Mouse (Mus musculus) heart, adult 2 months (tissue): ENCODE results near the gene Smok3b. TPM values are rescaled to one million over a fixed set of nuclear protein-coding genes. Genes with fewer than 3 reads are reported as not detected.

ENCODE experiments used
- DNase-seq, 2 experiments: peaks; one replicate each; pipeline ENCODE4 v3.0.0; 2021
- H3K27ac ChIP-seq: fragments of 200-600 bp; 2 replicates; pipeline ENCODE4 v1.8.1; 2022
- H3K27me3 ChIP-seq: fragments of 200-500 bp; 2 replicates; pipeline ENCODE4 v1.6.1; 2012; ENCODE audit warnings: mild to moderate bottlenecking, low read length, inconsistent platforms, mixed read lengths; ENCODE audit not compliant: control insufficient read depth, insufficient read depth
- H3K36me3 ChIP-seq: fragments of 200-500 bp; 2 replicates; pipeline ENCODE4 v1.6.1; 2012; ENCODE audit warnings: low read length, inconsistent platforms; ENCODE audit not compliant: control insufficient read depth, insufficient read depth
- H3K4me1 ChIP-seq: fragments of 200-500 bp; 2 replicates; pipeline ENCODE4 v1.6.1; 2011; ENCODE audit warnings: low read length; ENCODE audit not compliant: control insufficient read depth, insufficient read depth
- H3K4me3 ChIP-seq: fragments of 200-600 bp; 2 replicates; pipeline ENCODE4 v1.8.1; 2022
- H3K79me2 ChIP-seq: fragments of 200-500 bp; replicated peaks from 2 replicates; pipeline ENCODE4 v1.6.1; 2012; ENCODE audit warnings: mild to moderate bottlenecking, inconsistent platforms, low read length, moderate library complexity, mixed read lengths; ENCODE audit not compliant: control insufficient read depth, insufficient read depth
- H3K9ac ChIP-seq: fragments of 200-500 bp; 2 replicates; pipeline ENCODE4 v1.6.1; 2012; ENCODE audit warnings: low read depth, mild to moderate bottlenecking, control low read depth, inconsistent platforms, low read length, mixed read lengths
- CTCF ChIP-seq: fragments of 200-600 bp; IDR thresholded peaks from 2 replicates; pipeline ENCODE4 v1.8.1; 2022; ENCODE audit warnings: antibody characterized with exemption, mild to moderate bottlenecking, moderate library complexity
- EP300 ChIP-seq: fragments of 200-500 bp; IDR thresholded peaks from 2 replicates; pipeline ENCODE4 v1.6.1; 2011; ENCODE audit warnings: low read depth, low read length, control low read depth; ENCODE audit not compliant: insufficient read depth
- WGBS: fragments of 180-500 bp; shearing (Covaris S2); methylation state at CpG from one replicate; pipeline ENCODE4 v1.1.7; 2018; 5-methylcytosine and 5-hydroxymethylcytosine counted together
- intact Hi-C: fragments of 180-260 bp; cut with DNase I; formaldehyde crosslinking; loops from one replicate; pipeline ENCODE4 v1.15.1; 2025
- polyA plus RNA-seq: library from polyadenylated mRNA; depleted of rRNA; stranded (reverse); fragments of >200 nt; gene quantifications from 2 replicates; pipeline ENCODE4 v1.2.3, GENCODE M21; 2012; rRNA removed
- total RNA-seq, 2 experiments: library from RNA; stranded (reverse); gene quantifications; 2 replicates each; pipeline ENCODE4 v1.2.3; 2021

Gene Smok3b
- total and polyA plus RNA-seq, 3 experiments = not detected

DNA sequence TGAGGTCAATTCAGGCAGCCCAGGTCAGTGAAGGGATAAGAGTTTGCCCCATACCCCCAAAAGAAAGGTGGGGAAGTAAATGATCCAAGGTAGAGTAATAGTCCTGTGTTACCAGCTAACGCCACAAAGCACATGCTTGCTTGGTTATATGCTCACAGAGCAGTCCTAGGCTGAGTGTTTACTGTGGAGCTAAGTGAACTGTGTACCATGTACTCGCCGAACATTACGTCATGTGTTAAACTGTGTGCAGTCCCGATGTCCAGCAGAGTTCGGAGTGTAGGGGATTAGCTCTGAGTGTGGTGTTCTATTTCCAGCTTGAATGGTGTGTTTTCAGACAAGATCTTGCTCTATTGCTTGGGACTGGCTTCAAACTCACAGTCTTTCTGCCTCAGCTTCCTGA lies 73.2 kb downstream of the Smok3b start:
- intact Hi-C loops = no loop called here
- WGBS = 94% methylated on average over 6 of the region's 6 CpGs
- no peaks in the 10 kb centered on the region for H3K36me3 ChIP-seq

More for the DNA sequence above, 73.2 kb downstream of the Smok3b start:
- H3K79me2 ChIP-seq = peaks cover 3% of the 10 kb centered on the region
- H3K27me3 ChIP-seq = no peaks in the 10 kb centered on the region
- H3K27ac ChIP-seq = no peak overlapping the region
- DNase-seq = no peak
- H3K4me1 ChIP-seq = no peaks in the 10 kb centered on the region
- H3K9ac ChIP-seq = no peak overlapping the region
- TF ChIP-seq CTCF (no peak), EP300 (no peak)
- no peak overlapping the region for H3K4me3 ChIP-seq

Other genes starting within 250 kb of the Smok3b start
- gene Ppp1r35, start 242.6 kb upstream of the Smok3b start, total RNA-seq = 10 to 100 TPM in 1 of 2 experiments, 1 to 10 TPM in 1; 7.4 to 10.8 TPM
- 6.8 and 12.0 TPM in 2 replicates for gene Ppp1r35, start 242.6 kb upstream of the Smok3b start, polyA plus RNA-seq
- 10 to 100 TPM; 21.3 to 26.0 TPM for gene Mepce, start 233.8 kb upstream of the Smok3b start, total RNA-seq
- 24.1 and 31.5 TPM in 2 replicates for gene Mepce, start 233.8 kb upstream of the Smok3b start, polyA plus RNA-seq
- gene Zcwpw1, start 233.6 kb upstream of the Smok3b start, total RNA-seq = under 1 TPM; 0.44 to 0.52 TPM
- 0.39 and 0.50 TPM in 2 replicates for gene Zcwpw1, start 233.6 kb upstream of the Smok3b start, polyA plus RNA-seq
- 1 to 10 TPM in 1 of 2 experiments, under 1 TPM in 1; 0.97 to 3.1 TPM for gene Pilra, start 185.1 kb upstream of the Smok3b start, total RNA-seq
- 2.6 and 5.3 TPM in 2 replicates for gene Pilra, start 185.1 kb upstream of the Smok3b start, polyA plus RNA-seq
- 1 to 10 TPM; 1.1 to 2.0 TPM for gene Pilrb1, start 163.3 kb upstream of the Smok3b start, total RNA-seq
- gene Pilrb1, start 163.3 kb upstream of the Smok3b start, polyA plus RNA-seq = 2.3 and 4.2 TPM in 2 replicates
- gene Pilrb2, start 149.6 kb upstream of the Smok3b start, total RNA-seq = 1 to 10 TPM; 1.1 to 1.3 TPM
- 1.4 and 3.2 TPM in 2 replicates for gene Pilrb2, start 149.6 kb upstream of the Smok3b start, polyA plus RNA-seq
- under 1 TPM; 0.13 to 0.18 TPM for gene Cyp3a13, start 99.8 kb upstream of the Smok3b start, total RNA-seq
- 0.06 TPM in 1 of 2 replicates, not detected in the other for gene Cyp3a13, start 99.8 kb upstream of the Smok3b start, polyA plus RNA-seq
- gene Gjc3, start 58.3 kb upstream of the Smok3b start, total RNA-seq = under 1 TPM; 0.18 to 0.29 TPM
- 0.43 and 0.67 TPM in 2 replicates for gene Gjc3, start 58.3 kb upstream of the Smok3b start, polyA plus RNA-seq
- not detected for gene Azgp1, start 39.9 kb upstream of the Smok3b start, total RNA-seq
- gene Azgp1, start 39.9 kb upstream of the Smok3b start, polyA plus RNA-seq = 1.1 TPM in 1 of 2 replicates, not detected in the other
- not detected for gene Smok3a, start 168 bp upstream of the Smok3b start, total RNA-seq
- gene Smok3a, start 168 bp upstream of the Smok3b start, polyA plus RNA-seq = not detected in 2 replicates
- gene Smok3c, start 31.8 kb downstream of the Smok3b start, total RNA-seq = not detected
- not detected in 2 replicates for gene Smok3c, start 31.8 kb downstream of the Smok3b start, polyA plus RNA-seq
- gene Zkscan1, start 63.7 kb downstream of the Smok3b start, total RNA-seq = 10 to 100 TPM; 14.0 to 15.3 TPM
- gene Zkscan1, start 63.7 kb downstream of the Smok3b start, polyA plus RNA-seq = 3.7 and 6.4 TPM in 2 replicates
- 10 to 100 TPM; 10.1 to 11.7 TPM for gene Zscan21, start 95.5 kb downstream of the Smok3b start, total RNA-seq
- gene Zscan21, start 95.5 kb downstream of the Smok3b start, polyA plus RNA-seq = 5.9 and 9.4 TPM in 2 replicates
- gene Zfp113, start 134.3 kb downstream of the Smok3b start, total RNA-seq = 1 to 10 TPM; 8.1 to 8.8 TPM
- 2.1 and 2.3 TPM in 2 replicates for gene Zfp113, start 134.3 kb downstream of the Smok3b start, polyA plus RNA-seq
- gene Cops6, start 139.6 kb downstream of the Smok3b start, total RNA-seq = 100 to 1,000 TPM; 121 to 135 TPM
- 116 and 149 TPM in 2 replicates for gene Cops6, start 139.6 kb downstream of the Smok3b start, polyA plus RNA-seq
- 1 to 10 TPM; 7.3 to 7.5 TPM for gene Ap4m1, start 150.6 kb downstream of the Smok3b start, total RNA-seq
- gene Ap4m1, start 150.6 kb downstream of the Smok3b start, polyA plus RNA-seq = 15.2 and 16.3 TPM in 2 replicates
- 1 to 10 TPM; 8.8 to 9.6 TPM for gene Mcm7, start 151.0 kb downstream of the Smok3b start, total RNA-seq
- 8.5 and 9.8 TPM in 2 replicates for gene Mcm7, start 151.0 kb downstream of the Smok3b start, polyA plus RNA-seq
- gene Taf6, start 166.0 kb downstream of the Smok3b start, total RNA-seq = 10 to 100 TPM; 32.1 to 36.5 TPM
- gene Taf6, start 166.0 kb downstream of the Smok3b start, polyA plus RNA-seq = 56.7 and 67.5 TPM in 2 replicates
- 1 to 10 TPM; 5.9 to 7.2 TPM for gene Cnpy4, start 166.1 kb downstream of the Smok3b start, total RNA-seq
- gene Cnpy4, start 166.1 kb downstream of the Smok3b start, polyA plus RNA-seq = 2.2 and 4.1 TPM in 2 replicates
- gene Mblac1, start 172.9 kb downstream of the Smok3b start, total RNA-seq = 1 to 10 TPM; 2.3 to 3.5 TPM
- gene Mblac1, start 172.9 kb downstream of the Smok3b start, polyA plus RNA-seq = 1.6 and 1.7 TPM in 2 replicates
- gene Nxpe5, start 204.5 kb downstream of the Smok3b start, total RNA-seq = 1 to 10 TPM in 1 of 2 experiments, under 1 TPM in 1; 0.98 to 1.2 TPM
- 0.10 and 0.26 TPM in 2 replicates for gene Nxpe5, start 204.5 kb downstream of the Smok3b start, polyA plus RNA-seq
- gene Lamtor4, start 234.1 kb downstream of the Smok3b start, total RNA-seq = 10 to 100 TPM; 45.5 to 54.3 TPM
- gene Lamtor4, start 234.1 kb downstream of the Smok3b start, polyA plus RNA-seq = 151 and 163 TPM in 2 replicates
- 1 to 10 TPM; 3.7 to 4.0 TPM for gene BC037034, start 242.6 kb downstream of the Smok3b start, total RNA-seq
- gene BC037034, start 242.6 kb downstream of the Smok3b start, polyA plus RNA-seq = 10.4 and 15.2 TPM in 2 replicates